Mouse (Mus musculus) ES-Bruce4 (cell line): ENCODE results near the gene Psg23. TPM values are rescaled to one million over a fixed set of nuclear protein-coding genes. Genes with fewer than 3 reads are reported as not detected.
"Not testable (repeated sequence)": the region's sequence is repeated elsewhere in the genome, so short reads cannot be mapped to it uniquely, and the experiment has no call there.

Source experiments
- H3K27ac ChIP-seq: 2 replicates; pipeline ENCODE4 v1.5.1; 2012; ENCODE audit warnings: low read length, inconsistent platforms; ENCODE audit not compliant: insufficient read depth
- H3K27me3 ChIP-seq: 2 replicates; pipeline ENCODE4 v1.6.1; 2012; ENCODE audit warnings: mild to moderate bottlenecking, low read length, inconsistent platforms; ENCODE audit not compliant: control insufficient read depth, poor library complexity, insufficient read depth, severe bottlenecking
- H3K36me3 ChIP-seq: 2 replicates; pipeline ENCODE4 v1.6.1; 2012; ENCODE audit warnings: inconsistent platforms, mild to moderate bottlenecking, low read length, moderate library complexity; ENCODE audit not compliant: control insufficient read depth, poor library complexity, insufficient read depth, severe bottlenecking
- H3K4me1 ChIP-seq: one replicate; pipeline ENCODE4 v1.8.1; 2011; ENCODE audit warnings: low read length; ENCODE audit not compliant: control insufficient read depth, insufficient read depth
- H3K4me3 ChIP-seq: 2 replicates; pipeline ENCODE4 v1.5.1; 2011; ENCODE audit warnings: low read depth, mild to moderate bottlenecking, low read length
- H3K9ac ChIP-seq: 2 replicates; pipeline ENCODE4 v1.6.1; 2012; ENCODE audit warnings: low read depth, mild to moderate bottlenecking, inconsistent platforms; ENCODE audit not compliant: poor library complexity, severe bottlenecking
- H3K9me3 ChIP-seq: replicated peaks from 2 replicates; pipeline ENCODE4 v1.6.1; 2012; ENCODE audit warnings: mild to moderate bottlenecking, low read length, inconsistent platforms; ENCODE audit not compliant: control insufficient read depth, poor library complexity, insufficient read depth, severe bottlenecking
- CTCF ChIP-seq: IDR thresholded peaks from one replicate; pipeline ENCODE4 v1.8.1; 2011; ENCODE audit warnings: low read depth, low read length
- EP300 ChIP-seq: IDR thresholded peaks from 2 replicates; pipeline ENCODE4 v1.6.1; 2011; ENCODE audit warnings: low read depth, low read length; ENCODE audit not compliant: insufficient read depth
- POLR2A ChIP-seq: IDR thresholded peaks from one replicate; pipeline ENCODE4 v1.8.1; 2011; ENCODE audit warnings: low read length; ENCODE audit not compliant: insufficient read depth
- polyA plus RNA-seq: library from polyadenylated mRNA; stranded (reverse); fragments of >200 nt; gene quantifications from 2 replicates; pipeline ENCODE4 v1.2.4, GENCODE M21; 2011; ENCODE audit warnings: low read depth; ENCODE audit not compliant: missing spikeins, insufficient read depth, insufficient read length

Gene Psg23
- 0.68 and 2.2 TPM in 2 replicates for polyA plus RNA-seq

GRCm38 (mm10) chr7:18616401-18616800, at the start of gene Psg23:
Psg23 (minus strand) TSS chr7:18616501.
- not testable (repeated sequence) for H3K9me3 ChIP-seq, H3K4me3 ChIP-seq, H3K36me3 ChIP-seq, H3K27ac ChIP-seq, H3K4me1 ChIP-seq, H3K9ac ChIP-seq, H3K27me3 ChIP-seq

GRCm38 (mm10) chr7:18656625-18657024, 40.3 kb upstream of the Psg23 start, which contains the start of gene Psg21:
Psg21 (minus strand) TSS chr7:18656725.
- H3K27ac ChIP-seq, H3K9ac ChIP-seq, H3K4me1 ChIP-seq, H3K4me3 ChIP-seq, H3K9me3 ChIP-seq, H3K27me3 ChIP-seq, H3K36me3 ChIP-seq: not testable (repeated sequence)

- not testable (repeated sequence) for H3K9ac ChIP-seq, H3K9me3 ChIP-seq, H3K4me1 ChIP-seq, H3K36me3 ChIP-seq, H3K27me3 ChIP-seq, H3K27ac ChIP-seq, H3K4me3 ChIP-seq
These were observed 10.6 kb upstream of the Psg23 start for GRCm38 (mm10) chr7:18626921-18627320.

- H3K9me3 ChIP-seq = no peaks in the 10 kb centered on the region
- TF ChIP-seq CTCF (no peak), EP300 (no peak), POLR2A (no peak)
- no peak within 1 kb of the TSS for H3K9ac ChIP-seq
- H3K27me3 ChIP-seq = no peaks in the 10 kb centered on the region
- no peak within 1 kb of the TSS for H3K27ac ChIP-seq
- no peaks in the 10 kb centered on the region for H3K36me3 ChIP-seq
- no peaks in the 10 kb centered on the region for H3K4me1 ChIP-seq
- H3K4me3 ChIP-seq = no peak within 1 kb of the TSS
These were observed 49.1 kb downstream of the Psg23 start, which contains the start of gene Psg27 for GRCm38 (mm10) chr7:18567205-18567604. Psg27 (minus strand) TSS chr7:18567305.

GRCm38 (mm10) chr7:18559850-18560249, 56.5 kb downstream of the Psg23 start:
- Histone ChIP-seq H3K27me3 (no peaks in the 10 kb centered on the region), H3K36me3 (no peaks in the 10 kb centered on the region), H3K27ac (no peak overlapping the region), H3K9ac (no peak overlapping the region), H3K4me3 (no peak overlapping the region), H3K4me1 (no peaks in the 10 kb centered on the region), H3K9me3 (no peaks in the 10 kb centered on the region)
- TF ChIP-seq EP300 = no peak
- TF ChIP-seq POLR2A = no peak
- no peak for TF ChIP-seq CTCF

Other genes with a start within 250 kb of the Psg23 start
- gene Psg28, start 184.5 kb downstream of the Psg23 start, polyA plus RNA-seq = 0.47 and 1.1 TPM in 2 replicates
- not detected in 2 replicates for gene Psg26, start 132.3 kb downstream of the Psg23 start, polyA plus RNA-seq
- gene Psg25, start 84.2 kb downstream of the Psg23 start, polyA plus RNA-seq = 0.40 TPM in 1 of 2 replicates, not detected in the other
- gene Psg27, start 49.2 kb downstream of the Psg23 start, polyA plus RNA-seq = 0.90 and 4.1 TPM in 2 replicates
- 3.3 and 9.5 TPM in 2 replicates for gene Psg21, start 40.2 kb upstream of the Psg23 start, polyA plus RNA-seq
- gene Psg20, start 69.7 kb upstream of the Psg23 start, polyA plus RNA-seq = not detected in 2 replicates
- gene Psg22, start 101.6 kb upstream of the Psg23 start, polyA plus RNA-seq = not detected in 2 replicates
- gene Psg19, start 182.0 kb upstream of the Psg23 start, polyA plus RNA-seq = 1.1 TPM in 2 replicates
- gene Psg17, start 205.1 kb upstream of the Psg23 start, polyA plus RNA-seq = 1.3 and 1.8 TPM in 2 replicates
- 0.35 and 1.1 TPM in 2 replicates for gene Mill2, start 223.5 kb upstream of the Psg23 start, polyA plus RNA-seq